Mouse (Mus musculus): ENCODE measurements around the gene Hnrnpu. TPM values are rescaled to one million over a fixed set of nuclear protein-coding genes. Genes with fewer than 3 reads are reported as not detected.

Gene Hnrnpu
- polyA plus RNA-seq, 1 experiment from 2014 or later: 284 TPM

GRCm38 (mm10) chr1:178276054-178276911, 61.3 kb downstream of the Hnrnpu start:
- Histone ChIP-seq H3K9me3 (replicated peaks; ENCODE audit: control insufficient read depth, low read length) (no peaks in the 10 kb centered on the region), H3K4me1 (ENCODE audit: control insufficient read depth, insufficient read depth, low read length) (peaks cover 3% of the 10 kb centered on the region; the same call in 1 of the 2 replicates), H3K9ac (ENCODE audit: low read length) (peak overlapping the region; percentile 88), H3K27me3 (replicated peaks; ENCODE audit: control insufficient read depth, insufficient read depth, low read length) (no peaks in the 10 kb centered on the region), H3K4me3 (ENCODE audit: low read depth, low read length) (peak overlapping the region; percentile 58), H3K4me2 (ENCODE audit: low read length) (peak overlapping the region; percentile 66), H3K27ac (ENCODE audit: low read depth, low read length) (peak overlapping the region; percentile 85), H3K36me3 (ENCODE audit: control insufficient read depth, insufficient read depth, low read length) (no peaks in the 10 kb centered on the region)
- DNase-seq (ENCODE audit: low spot score) (peak; percentile 87), ATAC-seq (peak; percentile 98)
- under 1% methylated on average over 87 of the region's 87 CpGs for WGBS

- H3K9me3 ChIP-seq (replicated peaks; ENCODE audit: control insufficient read depth, low read length): no peaks in the 10 kb centered on the region
- ATAC-seq: peak; percentile 42
- peak overlapping the region; percentile 85 for H3K27ac ChIP-seq (ENCODE audit: low read depth, low read length)
- H3K9ac ChIP-seq (ENCODE audit: low read length): peak overlapping the region; percentile 88
- WGBS: 8% methylated on average over 11 of the region's 11 CpGs
- peak overlapping the region; percentile 58 for H3K4me3 ChIP-seq (ENCODE audit: low read depth, low read length)
- DNase-seq (ENCODE audit: low spot score): no peak
- H3K27me3 ChIP-seq (replicated peaks; ENCODE audit: control insufficient read depth, insufficient read depth, low read length): no peaks in the 10 kb centered on the region
- H3K4me2 ChIP-seq (ENCODE audit: low read length): peak overlapping the region; percentile 66
- peaks cover 3% of the 10 kb centered on the region; the same call in 1 of the 2 replicates for H3K4me1 ChIP-seq (ENCODE audit: control insufficient read depth, insufficient read depth, low read length)
- no peaks in the 10 kb centered on the region for H3K36me3 ChIP-seq (ENCODE audit: control insufficient read depth, insufficient read depth, low read length)
Measured at GRCm38 (mm10) chr1:178275738-178276053, 61.9 kb downstream of the Hnrnpu start.

GRCm38 (mm10) chr1:178275174-178275730, 62.3 kb downstream of the Hnrnpu start:
- H3K4me3 ChIP-seq (ENCODE audit: low read depth, low read length): peak overlapping the region; percentile 58
- H3K27me3 ChIP-seq (replicated peaks; ENCODE audit: control insufficient read depth, insufficient read depth, low read length): no peaks in the 10 kb centered on the region
- peaks cover 3% of the 10 kb centered on the region; the same call in 1 of the 2 replicates for H3K4me1 ChIP-seq (ENCODE audit: control insufficient read depth, insufficient read depth, low read length)
- WGBS: 68% methylated on average over 9 of the region's 9 CpGs
- peak overlapping the region; percentile 88; the same call in 1 of the 2 replicates for H3K9ac ChIP-seq (ENCODE audit: low read length)
- H3K36me3 ChIP-seq (ENCODE audit: control insufficient read depth, insufficient read depth, low read length): no peaks in the 10 kb centered on the region
- ATAC-seq (no peak), DNase-seq (ENCODE audit: low spot score) (no peak)
- H3K9me3 ChIP-seq (replicated peaks; ENCODE audit: control insufficient read depth, low read length): no peaks in the 10 kb centered on the region
- no peak overlapping the region for H3K27ac ChIP-seq (ENCODE audit: low read depth, low read length)
- peak overlapping the region; percentile 66 for H3K4me2 ChIP-seq (ENCODE audit: low read length)

Small RNAs within 50 kb of the gene (microRNA-seq; reads per million reads assigned to microRNA genes)
- gene Gm27458: not detected

Other genes starting within 250 kb of the Hnrnpu start
- gene Desi2, start 150.4 kb downstream of the Hnrnpu start, polyA plus RNA-seq (2014; fragmentation: Nextera tagmentation; extraction: Ambion mirVana): 10.2 and 14.7 TPM in 2 replicates
- gene Cox20, start 18.7 kb downstream of the Hnrnpu start, polyA plus RNA-seq (2014; fragmentation: Nextera tagmentation; extraction: Ambion mirVana): 150 and 167 TPM in 2 replicates
- 5.9 and 7.6 TPM in 2 replicates for gene Efcab2, start 68.3 kb upstream of the Hnrnpu start, polyA plus RNA-seq (2014; fragmentation: Nextera tagmentation; extraction: Ambion mirVana)
- 2.7 and 3.8 TPM in 2 replicates for gene Kif26b, start 191.3 kb upstream of the Hnrnpu start, polyA plus RNA-seq (2014; fragmentation: Nextera tagmentation; extraction: Ambion mirVana)